Mouse (Mus musculus) ES-E14 (cell line): Measurements from ENCODE around the gene Arhgap25.

ENCODE experiments used
- CHD2 ChIP-seq: IDR thresholded peaks from 2 replicates; pipeline ENCODE4 v1.6.1; 2014; ENCODE audit warnings: mild to moderate bottlenecking, low read depth, low read length, inconsistent platforms
- HCFC1 ChIP-seq: IDR thresholded peaks from 2 replicates; pipeline ENCODE4 v1.6.1; 2012; ENCODE audit warnings: low read length, inconsistent platforms, borderline replicate concordance; ENCODE audit not compliant: insufficient read depth
- MAFK ChIP-seq: IDR thresholded peaks from 2 replicates; pipeline ENCODE4 v1.6.1; 2014; ENCODE audit warnings: mild to moderate bottlenecking, low read depth, low read length, inconsistent platforms; ENCODE audit not compliant: insufficient read depth
- ZC3H11A ChIP-seq: IDR thresholded peaks from 2 replicates; pipeline ENCODE4 v1.6.1; 2012; ENCODE audit warnings: low read depth, mild to moderate bottlenecking, inconsistent platforms, low read length, borderline replicate concordance
- ZNF384 ChIP-seq: IDR thresholded peaks from 2 replicates; pipeline ENCODE4 v1.6.1; 2012; ENCODE audit warnings: low read depth, low read length, inconsistent platforms

GRCm38 (mm10) chr6:87576648-87577330 lies 43.7 kb upstream of the Arhgap25 start:
- TF ChIP-seq CHD2 (no peak), ZNF384 (no peak), MAFK (no peak), ZC3H11A (no peak), HCFC1 (no peak)
